Comparison of ENCODE assay signal across 8 mouse cellular contexts in genomic region chr13:59092858-59093154, GRCm38 (mm10).
DNase-seq lines count a peak whose midpoint lies in the region; ATAC-seq lines count a peak whose summit lies in the region.
"Had no signal": no experiment of that assay in that cellular context is flagged by ENCODE, and none has a peak within 500 bp of the region (broad histone marks: within the 10 kb centered on the region; RNA-seq: fewer than 3 reads in every experiment).

No protein-coding gene starts in this region.

- no peaks in the 10 kb centered on the region for H3K36me3 ChIP-seq in forebrain, embryonic 14.5 days (ENCODE audit: control insufficient read depth, insufficient read depth, low read length)
- no peaks in the 10 kb centered on the region for H3K36me3 ChIP-seq in neural tube, embryonic 13.5 days

- peak; percentile 46 to 77 for DNase-seq in cerebellum, postnatal 4 days (ENCODE audit: low spot score in 2 of 2)
- peak; percentile 94 for DNase-seq in forebrain, embryonic 14.5 days (ENCODE audit: low spot score)
- DNase-seq in left cerebral cortex, adult 11 months (ENCODE audit: low spot score): peak; percentile 63
- DNase-seq in heart, postnatal 4 days: no peak
- no peak for DNase-seq in adipocyte (ENCODE audit: low spot score)
- DNase-seq in kidney, adult 18-20 months: no peak

- no peak overlapping the region for H3K4me3 ChIP-seq in forebrain, embryonic 14.5 days (ENCODE audit: low read depth, low read length)
- no peak overlapping the region for H3K4me3 ChIP-seq in neural tube, embryonic 13.5 days

- H3K9ac ChIP-seq in forebrain, embryonic 14.5 days (ENCODE audit: low read length): no peak overlapping the region; the same call in none of the 2 replicates
- peak overlapping the region; percentile 54; the same call in 1 of the 2 replicates for H3K9ac ChIP-seq in neural tube, embryonic 13.5 days

- peaks cover 35% of the 10 kb centered on the region for H3K4me1 ChIP-seq in forebrain, embryonic 14.5 days (ENCODE audit: control insufficient read depth, insufficient read depth, low read length)
- H3K4me1 ChIP-seq in neural tube, embryonic 13.5 days (replicated peaks): peaks cover 64% of the 10 kb centered on the region

- no peaks in the 10 kb centered on the region for H3K9me3 ChIP-seq in forebrain, embryonic 14.5 days (replicated peaks; ENCODE audit: control insufficient read depth, low read length)
- H3K9me3 ChIP-seq in neural tube, embryonic 13.5 days: no peaks in the 10 kb centered on the region

- H3K27me3 ChIP-seq in forebrain, embryonic 14.5 days (replicated peaks; ENCODE audit: control insufficient read depth, insufficient read depth, low read length): 0 out of 2 replicates have a peak, but pooled peaks cover 2% of the 10 kb centered on the region
- H3K27me3 ChIP-seq in neural tube, embryonic 13.5 days: no peaks in the 10 kb centered on the region

- WGBS in forebrain, embryonic 14.5 days: 3% methylated on average over 4 of the region's 4 CpGs
- WGBS in neural tube, embryonic 13.5 days: 4% methylated on average over 4 of the region's 4 CpGs

- H3K4me2 ChIP-seq in forebrain, embryonic 14.5 days (ENCODE audit: low read length): peak overlapping the region; percentile 23; the same call in 1 of the 2 replicates
- peak overlapping the region; percentile 16 for H3K4me2 ChIP-seq in neural tube, embryonic 13.5 days

- ATAC-seq in forebrain, embryonic 14.5 days: peak; percentile 90
- ATAC-seq in neural tube, embryonic 13.5 days (ENCODE audit: low read depth): peak; percentile 95

- H3K27ac ChIP-seq in forebrain, embryonic 14.5 days (ENCODE audit: low read depth, low read length): peak overlapping the region; percentile 94
- H3K27ac ChIP-seq in neural tube, embryonic 13.5 days (replicated peaks): peak overlapping the region; percentile 93
- H3K27ac ChIP-seq: macrophage had no signal

Comparison
In these comparisons a context has a peak if more than half of its experiments do, and no peak if none do; other contexts are left out.
1. DNase-seq: peak in cerebellum, postnatal 4 days (2 of 2), forebrain, embryonic 14.5 days (single experiment) and left cerebral cortex, adult 11 months (single experiment); none in heart, postnatal 4 days (single experiment), adipocyte (single experiment) and kidney, adult 18-20 months (single experiment).